Mouse (Mus musculus) embryonic facial prominence, embryonic 11.5 days (tissue): ENCODE measurements around the gene Tcf15. TPM values are rescaled to one million over a fixed set of nuclear protein-coding genes. Genes with fewer than 3 reads are reported as not detected.

Experiments
- ATAC-seq: fragments of 200-750 bp; cut with Nextera tagmentation; replicated peaks from 2 replicates; pipeline ENCODE4 v1.8.0; 2017; ENCODE audit warnings: low read depth; ENCODE audit not compliant: insufficient number of reproducible peaks, low FRiP score, low TSS enrichment
- DNase-seq: peaks from one replicate; pipeline ENCODE4 v3.0.0-alpha.2; 2015; ENCODE audit warnings: low spot score
- H3K27ac ChIP-seq: fragments of 300-500 bp; sonication (generic); replicated peaks from 2 replicates; pipeline ENCODE4 v1.5.1; 2014; ENCODE audit warnings: mild to moderate bottlenecking, low read depth, low read length, control low read depth
- H3K27me3 ChIP-seq: fragments of 300-500 bp; sonication (generic); 2 replicates; pipeline ENCODE4 v1.6.1; 2014; ENCODE audit warnings: mild to moderate bottlenecking, low read length, moderate library complexity, mixed read lengths; ENCODE audit not compliant: control insufficient read depth, insufficient read depth
- H3K36me3 ChIP-seq: fragments of 300-500 bp; sonication (generic); replicated peaks from 2 replicates; pipeline ENCODE4 v1.6.1; 2014; ENCODE audit warnings: low read depth, mild to moderate bottlenecking, low read length, moderate library complexity, mixed read lengths; ENCODE audit not compliant: control insufficient read depth, insufficient read depth
- H3K4me1 ChIP-seq: fragments of 300-500 bp; sonication (generic); 2 replicates; pipeline ENCODE4 v1.6.1; 2014; ENCODE audit warnings: low read length, mixed read lengths; ENCODE audit not compliant: control insufficient read depth, insufficient read depth
- H3K4me2 ChIP-seq: fragments of 300-500 bp; sonication (generic); 2 replicates; pipeline ENCODE4 v1.6.1; 2014; ENCODE audit warnings: low read depth, mild to moderate bottlenecking, control low read depth, low read length, moderate library complexity
- H3K4me3 ChIP-seq: fragments of 300-500 bp; sonication (generic); 2 replicates; pipeline ENCODE4 v1.5.1; 2014; ENCODE audit warnings: low read depth, low read length, control low read depth
- H3K9ac ChIP-seq: fragments of 300-500 bp; sonication (generic); replicated peaks from 2 replicates; pipeline ENCODE4 v1.6.1; 2014; ENCODE audit warnings: mild to moderate bottlenecking, control low read depth, low read length
- H3K9me3 ChIP-seq: fragments of 300-500 bp; sonication (generic); replicated peaks from 2 replicates; pipeline ENCODE4 v1.6.1; 2016; ENCODE audit warnings: mild to moderate bottlenecking, low read length, inconsistent platforms, mixed read lengths; ENCODE audit not compliant: control insufficient read depth
- WGBS: fragments of 180-500 bp; shearing (Covaris S2); extraction: QIAGEN DNeasy Blood & Tissue Kit; methylation state at CpG from one replicate; pipeline ENCODE4 v1.1.7; 2014; 5-methylcytosine and 5-hydroxymethylcytosine counted together
- polyA plus RNA-seq: library from polyadenylated mRNA; unstranded; fragments of >200 nt; fragmentation: Nextera tagmentation; extraction: Ambion mirVana; gene quantifications from 2 replicates; pipeline ENCODE4 v1.2.1, GENCODE M21; 2014

Tcf15 gene
- polyA plus RNA-seq, 1 experiment from 2014 or later: 11.3 TPM

- Histone ChIP-seq H3K36me3 (no peaks in the 10 kb centered on the region), H3K27ac (no peak overlapping the region), H3K9ac (no peak overlapping the region), H3K9me3 (no peaks in the 10 kb centered on the region), H3K4me3 (no peak overlapping the region), H3K4me2 (no peak overlapping the region), H3K27me3 (no peaks in the 10 kb centered on the region), H3K4me1 (no peaks in the 10 kb centered on the region)
- WGBS: 67% methylated on average over 6 of the region's 6 CpGs
- DNase-seq (no peak), ATAC-seq (no peak)
Observed at GRCm38 (mm10) chr2:152177806-152178170, 34.4 kb downstream of the Tcf15 start.

GRCm38 (mm10) chr2:152178345-152178744 is 35.0 kb downstream of the Tcf15 start:
- H3K27me3 ChIP-seq: no peaks in the 10 kb centered on the region
- 79% methylated on average over 3 of the region's 3 CpGs for WGBS
- H3K9ac ChIP-seq: no peak overlapping the region
- no peak for DNase-seq
- no peak overlapping the region for H3K4me2 ChIP-seq
- H3K4me1 ChIP-seq: no peaks in the 10 kb centered on the region
- ATAC-seq: no peak
- H3K27ac ChIP-seq: no peak overlapping the region
- no peaks in the 10 kb centered on the region for H3K9me3 ChIP-seq
- no peaks in the 10 kb centered on the region for H3K36me3 ChIP-seq
- no peak overlapping the region for H3K4me3 ChIP-seq

- no peaks in the 10 kb centered on the region for H3K9me3 ChIP-seq
- H3K9ac ChIP-seq: no peak overlapping the region
- no peaks in the 10 kb centered on the region for H3K27me3 ChIP-seq
- ATAC-seq (no peak), DNase-seq (no peak)
- no peaks in the 10 kb centered on the region for H3K4me1 ChIP-seq
- no peak overlapping the region for H3K27ac ChIP-seq
- H3K4me2 ChIP-seq: no peak overlapping the region
- WGBS: 79% methylated on average over 2 of the region's 2 CpGs
- H3K36me3 ChIP-seq: no peaks in the 10 kb centered on the region
- H3K4me3 ChIP-seq: no peak overlapping the region
Observed at GRCm38 (mm10) chr2:152179301-152179700, 35.9 kb downstream of the Tcf15 start.

GRCm38 (mm10) chr2:152180323-152180722 is 37.0 kb downstream of the Tcf15 start:
- no peak for ATAC-seq
- H3K27me3 ChIP-seq: no peaks in the 10 kb centered on the region
- no peak for DNase-seq
- WGBS: 46% methylated on average over 6 of the region's 6 CpGs
- no peaks in the 10 kb centered on the region for H3K4me1 ChIP-seq
- no peak overlapping the region for H3K27ac ChIP-seq
- H3K9me3 ChIP-seq: no peaks in the 10 kb centered on the region
- H3K9ac ChIP-seq: no peak overlapping the region
- no peaks in the 10 kb centered on the region for H3K36me3 ChIP-seq
- H3K4me3 ChIP-seq: no peak overlapping the region
- no peak overlapping the region for H3K4me2 ChIP-seq

GRCm38 (mm10) chr2:152187132-152187531 is 43.8 kb downstream of the Tcf15 start:
- Histone ChIP-seq H3K4me2 (no peak overlapping the region), H3K9ac (no peak overlapping the region), H3K9me3 (no peaks in the 10 kb centered on the region), H3K4me3 (no peak overlapping the region), H3K36me3 (no peaks in the 10 kb centered on the region), H3K27me3 (no peaks in the 10 kb centered on the region), H3K4me1 (no peaks in the 10 kb centered on the region), H3K27ac (no peak overlapping the region)
- ATAC-seq (no peak), DNase-seq (no peak)
- 81% methylated on average over 5 of the region's 5 CpGs for WGBS

GRCm38 (mm10) chr2:152189213-152189612 is 45.9 kb downstream of the Tcf15 start:
- no peak for DNase-seq
- WGBS: 40% methylated on average over 7 of the region's 7 CpGs
- no peak for ATAC-seq

GRCm38 (mm10) chr2:152189640-152190039 is 46.3 kb downstream of the Tcf15 start:
- Histone ChIP-seq H3K4me1 (no peaks in the 10 kb centered on the region), H3K4me3 (no peak overlapping the region), H3K27me3 (no peaks in the 10 kb centered on the region), H3K36me3 (no peaks in the 10 kb centered on the region), H3K9ac (no peak overlapping the region), H3K9me3 (no peaks in the 10 kb centered on the region), H3K4me2 (no peak overlapping the region), H3K27ac (no peak overlapping the region)
- 37% methylated on average over 9 of the region's 9 CpGs for WGBS
- no peak for DNase-seq
- no peak for ATAC-seq

More at GRCm38 (mm10) chr2:152189213-152189612, 45.9 kb downstream of the Tcf15 start:
- no peaks in the 10 kb centered on the region for H3K9me3 ChIP-seq
- no peaks in the 10 kb centered on the region for H3K27me3 ChIP-seq
- no peak overlapping the region for H3K4me3 ChIP-seq
- no peaks in the 10 kb centered on the region for H3K4me1 ChIP-seq
- H3K4me2 ChIP-seq: no peak overlapping the region
- no peak overlapping the region for H3K9ac ChIP-seq
- no peak overlapping the region for H3K27ac ChIP-seq
- no peaks in the 10 kb centered on the region for H3K36me3 ChIP-seq

GRCm38 (mm10) chr2:152190161-152190560 is 46.8 kb downstream of the Tcf15 start:
- Histone ChIP-seq H3K4me1 (no peaks in the 10 kb centered on the region), H3K27ac (no peak overlapping the region), H3K4me3 (no peak overlapping the region), H3K27me3 (no peaks in the 10 kb centered on the region), H3K9me3 (no peaks in the 10 kb centered on the region), H3K4me2 (no peak overlapping the region), H3K36me3 (no peaks in the 10 kb centered on the region), H3K9ac (no peak overlapping the region)
- 61% methylated on average over 7 of the region's 7 CpGs for WGBS
- DNase-seq: no peak
- no peak for ATAC-seq
